Mouse (Mus musculus): ENCODE data around the gene Ghdc. TPM values are rescaled to one million over a fixed set of nuclear protein-coding genes. Genes with fewer than 3 reads are reported as not detected.

Ghdc gene
- total and polyA plus RNA-seq, 3 experiments = 5.7 to 9.2 TPM; not detected in 1

DNA sequence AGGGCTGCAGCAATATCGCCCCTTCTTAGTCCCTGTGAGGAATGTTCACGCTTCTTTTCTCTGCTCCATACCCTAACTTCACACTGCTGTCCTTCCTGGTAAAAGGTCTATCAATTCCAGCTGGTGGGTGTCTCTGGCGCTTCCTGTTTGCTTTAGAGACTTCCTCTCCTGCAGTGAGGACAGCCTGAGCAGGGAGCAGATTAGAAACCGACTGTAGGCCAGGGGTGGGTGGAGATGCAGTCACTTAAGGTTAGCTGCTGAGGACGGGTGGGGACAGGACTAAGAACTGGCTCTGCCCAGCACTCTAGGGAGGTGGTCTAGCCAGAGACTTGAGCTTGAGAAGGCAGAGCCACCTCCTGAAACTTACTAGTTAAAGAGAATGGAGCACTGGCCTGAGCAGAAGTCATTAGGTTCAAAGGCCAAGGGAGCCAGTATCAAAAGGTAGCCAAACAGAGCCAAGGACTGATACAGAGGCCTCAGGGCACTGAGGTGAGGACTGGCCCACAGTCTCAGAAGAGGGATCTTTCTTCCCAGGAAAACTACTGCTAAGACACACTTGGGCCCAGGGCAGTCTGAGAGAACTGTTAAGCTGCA lies 45.7 kb downstream of the Ghdc start:
- H3K4me3 ChIP-seq (ENCODE audit: control insufficient read depth in 1 of 2, insufficient read depth in 1 of 2, low read depth in 2 of 2, low read length in 2 of 2) = no peak overlapping the region
- peaks cover 18 to 63% of the 10 kb centered on the region in 2 experiments for H3K36me3 ChIP-seq (ENCODE audit: control insufficient read depth in 1 of 2, insufficient read depth in 2 of 2, low read length in 2 of 2)
- H3K27ac ChIP-seq (ENCODE audit: control insufficient read depth, low read depth, low read length) = peak overlapping the region; percentile 65
- peaks cover 74% of the 10 kb centered on the region for H3K79me2 ChIP-seq (ENCODE audit: control insufficient read depth, insufficient read depth, low read length, poor library complexity)
- no peaks in the 10 kb centered on the region for H3K27me3 ChIP-seq (ENCODE audit: control insufficient read depth in 1 of 2, insufficient read depth in 2 of 2, low read length in 2 of 2)
- DNase-seq (ENCODE audit: low read depth, low spot score) = peak; percentile 85
- peak; percentile 86 for TF ChIP-seq ELF1 (IDR thresholded peaks at IDR 0.05; ENCODE audit: low read depth, low read length)
- peak; percentile 53; the same call in 1 of the 2 replicates for TF ChIP-seq TBP (IDR thresholded peaks at IDR 0.05; ENCODE audit: low read depth, low read length)
- peak; percentile 79 for TF ChIP-seq EP300 (IDR thresholded peaks at IDR 0.05; ENCODE audit: low read depth in 1 of 2, low read length in 2 of 2)
- TF ChIP-seq BHLHE40 (IDR thresholded peaks at IDR 0.05; ENCODE audit: borderline replicate concordance, low read depth, low read length) = peak; percentile 16; the same call in 1 of the 2 replicates
- TF ChIP-seq ZMIZ1 (IDR thresholded peaks at IDR 0.05; ENCODE audit: low read depth, low read length) = no peak
- 0 out of 2 replicates have a peak, but pooled peaks have one; percentile 18 for TF ChIP-seq JUND (IDR thresholded peaks at IDR 0.05; ENCODE audit: low read depth, low read length)
- TF ChIP-seq ETS1 (IDR thresholded peaks at IDR 0.05; ENCODE audit: low read depth, low read length) = peak; percentile 91
- no peak for TF ChIP-seq SMC3 (IDR thresholded peaks at IDR 0.05; ENCODE audit: low read depth, low read length)
- TF ChIP-seq POLR2AphosphoS5 (IDR thresholded peaks at IDR 0.05; ENCODE audit: borderline replicate concordance, low read depth, low read length) = no peak
- no peak for TF ChIP-seq CTCF (IDR thresholded peaks at IDR 0.05 in 2 of 3, conservative IDR thresholded peaks at IDR 0.05 in 1 of 3; ENCODE audit: control insufficient read depth in 1 of 3, insufficient read depth in 1 of 3, low read depth in 2 of 3, low read length in 3 of 3, poor library complexity in 1 of 3, severe bottlenecking in 1 of 3)
- TF ChIP-seq MAZ (IDR thresholded peaks at IDR 0.05; ENCODE audit: low read depth, low read length) = 0 out of 2 replicates have a peak, but pooled peaks have one; percentile 35
- TF ChIP-seq POLR2AphosphoS2 (IDR thresholded peaks at IDR 0.05; ENCODE audit: low read length) = no peak
- peak; percentile 64 for TF ChIP-seq MXI1 (IDR thresholded peaks at IDR 0.05; ENCODE audit: low read depth, low read length)
- no peak for TF ChIP-seq MAFK (IDR thresholded peaks at IDR 0.05; ENCODE audit: borderline replicate concordance, low read depth, low read length)
- TF ChIP-seq POLR2A (IDR thresholded peaks at IDR 0.05; ENCODE audit: control insufficient read depth in 1 of 2, insufficient read depth in 1 of 2, low read depth in 1 of 2, low read length in 2 of 2, poor library complexity in 1 of 2) = peak in 1 of 2 experiments; percentile 31; a peak in 1 of 4 replicates
- TF ChIP-seq MYB (IDR thresholded peaks at IDR 0.05; ENCODE audit: low read depth, low read length) = peak; percentile 31; the same call in 1 of the 2 replicates
- TF ChIP-seq USF1 (IDR thresholded peaks at IDR 0.05; ENCODE audit: low read depth, low read length) = no peak
- peak; percentile 69 for TF ChIP-seq HCFC1 (IDR thresholded peaks at IDR 0.05; ENCODE audit: low read depth, low read length)
- peak; percentile 92 for TF ChIP-seq SIN3A (IDR thresholded peaks at IDR 0.05; ENCODE audit: low read length)
- peak; percentile 67; the same call in 1 of the 2 replicates for TF ChIP-seq GATA1 (IDR thresholded peaks at IDR 0.05; ENCODE audit: low read depth, low read length)
- peak; percentile 56; the same call in 1 of the 2 replicates for TF ChIP-seq TCF12 (IDR thresholded peaks at IDR 0.05; ENCODE audit: low read depth, low read length)
- peak; percentile 62 for TF ChIP-seq RCOR1 (IDR thresholded peaks at IDR 0.05; ENCODE audit: low read depth, low read length)
- TF ChIP-seq TAL1 (IDR thresholded peaks at IDR 0.05; ENCODE audit: low read length) = peak; percentile 51
- no peak for TF ChIP-seq ZC3H11A (IDR thresholded peaks at IDR 0.05; ENCODE audit: low read depth, low read length)
- TF ChIP-seq CHD1 (IDR thresholded peaks at IDR 0.05; ENCODE audit: low read depth, low read length) = 0 out of 2 replicates have a peak, but pooled peaks have one; percentile 40
- no peaks in the 10 kb centered on the region for H3K9me3 ChIP-seq (replicated peaks; ENCODE audit: insufficient read depth, low read length)
- H3K4me1 ChIP-seq (ENCODE audit: control insufficient read depth in 1 of 2, insufficient read depth in 2 of 2, low read length in 2 of 2) = peaks cover 42 to 53% of the 10 kb centered on the region in 2 experiments
- peak overlapping the region; percentile 33 for H3K9ac ChIP-seq (ENCODE audit: control insufficient read depth, low read depth, low read length, poor library complexity, severe bottlenecking)

Measured in MEL (cell line).